Mouse (Mus musculus) embryonic fibroblast, embryonic 13.5 days (primary cell): ENCODE results near the gene Tenm4.

Experiments used
- CTCF ChIP-seq: IDR thresholded peaks from 2 replicates; pipeline ENCODE4 v1.5.1; 2011; ENCODE audit warnings: mild to moderate bottlenecking, control low read depth, low read length, moderate library complexity, borderline replicate concordance; ENCODE audit not compliant: insufficient read depth
- POLR2A ChIP-seq: IDR thresholded peaks from 2 replicates; pipeline ENCODE4 v1.6.1; 2011; ENCODE audit warnings: low read depth, mild to moderate bottlenecking, control low read depth, low read length, moderate library complexity

GRCm38 (mm10) chr7:96777938-96778600, 607.0 kb downstream of the Tenm4 start:
- TF ChIP-seq CTCF: no peak
- no peak for TF ChIP-seq POLR2A
